ENCODE assay signal across 13 mouse cellular contexts in the genomic region with DNA sequence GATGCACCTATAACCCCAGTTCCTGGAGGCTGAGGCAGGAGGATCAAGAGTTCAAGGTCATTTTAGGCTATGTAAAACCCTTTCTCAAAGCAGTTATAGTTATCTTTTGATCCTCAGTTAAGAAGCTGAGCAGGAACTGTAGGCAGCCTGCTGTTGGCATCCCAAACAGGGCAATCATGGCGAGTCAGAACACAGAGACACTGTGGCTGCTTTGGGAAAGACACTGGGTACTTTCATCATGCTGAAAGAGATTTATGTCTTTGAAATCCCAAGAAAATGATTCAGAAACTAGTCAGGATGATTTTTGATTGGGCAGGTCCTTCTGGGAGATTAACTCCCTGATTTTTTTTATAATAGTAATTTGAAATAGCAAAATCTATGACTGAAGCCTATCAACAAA.
"Had no signal": no experiment of that assay in that cellular context is flagged by ENCODE, and none has a peak within 500 bp of the region (broad histone marks: within the 10 kb centered on the region; RNA-seq: fewer than 3 reads in every experiment).

No protein-coding gene starts in this region.

- DNase-seq: gastrocnemius, adult 2 months; gastrocnemius, postnatal 10 days; gastrocnemius, postnatal 25 days; heart, adult 18-20 months; heart, postnatal 10 days; heart, postnatal 4 days; kidney, adult 18-20 months; kidney, adult 8-10 months; kidney, postnatal 10 days; kidney, postnatal 25 days; kidney, postnatal 4 days; liver; liver, embryonic 13.5 days had no signal
